Mouse (Mus musculus): Measurements from ENCODE around the gene Prkag1.

Prkag1 gene

GRCm38 (mm10) chr15:98793141-98793698, 38.1 kb downstream of the Prkag1 start:
- DNase-seq (ENCODE audit: extremely low spot score) = no peak

- DNase-seq (ENCODE audit: extremely low spot score) = no peak
Measured at GRCm38 (mm10) chr15:98792233-98793020, 38.9 kb downstream of the Prkag1 start.

GRCm38 (mm10) chr15:98791771-98792170, 39.5 kb downstream of the Prkag1 start:
- DNase-seq (ENCODE audit: extremely low spot score) = no peak

- DNase-seq (ENCODE audit: extremely low spot score) = no peak
Measured at GRCm38 (mm10) chr15:98791221-98791620, 40.1 kb downstream of the Prkag1 start.

- no peak for DNase-seq (ENCODE audit: extremely low spot score)
Measured at GRCm38 (mm10) chr15:98790761-98791160, 40.6 kb downstream of the Prkag1 start.

- DNase-seq (ENCODE audit: extremely low spot score) = peak; percentile 67
Measured at GRCm38 (mm10) chr15:98789661-98790535, 41.4 kb downstream of the Prkag1 start, which contains the start of gene Wnt1. Wnt1 (plus strand) TSS chr15:98789857.

GRCm38 (mm10) chr15:98788972-98789660, 42.2 kb downstream of the Prkag1 start:
- DNase-seq (ENCODE audit: extremely low spot score) = no peak

- no peak for DNase-seq (ENCODE audit: extremely low spot score)
Measured at GRCm38 (mm10) chr15:98787930-98788329, 43.4 kb downstream of the Prkag1 start.

- DNase-seq (ENCODE audit: extremely low spot score) = no peak
Measured at GRCm38 (mm10) chr15:98785744-98786143, 45.6 kb downstream of the Prkag1 start.

GRCm38 (mm10) chr15:98781166-98781565, 50.2 kb downstream of the Prkag1 start:
- DNase-seq (ENCODE audit: extremely low spot score) = no peak

- no peak for DNase-seq (ENCODE audit: extremely low spot score)
Measured at GRCm38 (mm10) chr15:98780573-98780972, 50.7 kb downstream of the Prkag1 start.

- DNase-seq (ENCODE audit: extremely low spot score) = no peak
Measured at GRCm38 (mm10) chr15:98780075-98780474, 51.2 kb downstream of the Prkag1 start.

- no peak for DNase-seq (ENCODE audit: extremely low spot score)
Measured at GRCm38 (mm10) chr15:98778806-98779205, 52.5 kb downstream of the Prkag1 start.

- no peak for DNase-seq (ENCODE audit: extremely low spot score)
Measured at GRCm38 (mm10) chr15:98778191-98778770, 53.0 kb downstream of the Prkag1 start.

GRCm38 (mm10) chr15:98777762-98778161, 53.6 kb downstream of the Prkag1 start, which contains the start of gene Wnt10b:
Wnt10b (minus strand) TSS chr15:98778150.
- DNase-seq (ENCODE audit: extremely low spot score) = no peak

GRCm38 (mm10) chr15:98777005-98777616, 54.2 kb downstream of the Prkag1 start:
- no peak for DNase-seq (ENCODE audit: extremely low spot score)

GRCm38 (mm10) chr15:98776280-98777004, 54.9 kb downstream of the Prkag1 start:
- DNase-seq (ENCODE audit: extremely low spot score) = no peak

- no peak for DNase-seq (ENCODE audit: extremely low spot score)
Measured at GRCm38 (mm10) chr15:98775533-98775932, 55.8 kb downstream of the Prkag1 start.

- no peak for DNase-seq (ENCODE audit: extremely low spot score)
Measured at GRCm38 (mm10) chr15:98774096-98774495, 57.2 kb downstream of the Prkag1 start.
